Mouse (Mus musculus): ENCODE measurements around the gene Pcdh9.
A peak's percentile ranks its signal among the peaks of the same experiment; 100 is the strongest.

Gene Pcdh9

GRCm38 (mm10) chr14:93890519-93891370 is at the start of gene Pcdh9:
Pcdh9 (minus strand) TSS chr14:93890679.
- peak; percentile 90 for DNase-seq

DNA sequence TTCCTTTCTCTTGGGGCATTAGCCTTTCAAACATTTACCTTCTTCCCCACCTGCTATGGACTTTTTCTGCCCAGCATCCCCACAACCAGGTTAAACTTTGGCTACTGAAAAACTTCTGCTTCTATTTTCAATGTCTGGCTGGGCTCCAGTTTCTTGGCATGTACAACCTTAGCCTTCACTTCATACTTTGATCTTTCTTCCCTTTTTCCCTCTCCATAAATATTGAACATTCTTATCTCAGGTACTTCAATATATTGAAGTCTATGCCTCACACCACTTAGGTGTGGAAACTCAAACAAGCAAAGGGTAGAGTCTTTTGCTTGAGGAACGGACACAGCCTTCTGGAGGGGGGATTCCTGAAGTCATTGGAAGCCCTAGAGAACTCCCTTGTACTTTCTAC is 16.4 kb upstream of the Pcdh9 start:
- DNase-seq = no peak

- no peak for DNase-seq
These were observed 8.1 kb upstream of the Pcdh9 start for GRCm38 (mm10) chr14:93898533-93898932.

DNA sequence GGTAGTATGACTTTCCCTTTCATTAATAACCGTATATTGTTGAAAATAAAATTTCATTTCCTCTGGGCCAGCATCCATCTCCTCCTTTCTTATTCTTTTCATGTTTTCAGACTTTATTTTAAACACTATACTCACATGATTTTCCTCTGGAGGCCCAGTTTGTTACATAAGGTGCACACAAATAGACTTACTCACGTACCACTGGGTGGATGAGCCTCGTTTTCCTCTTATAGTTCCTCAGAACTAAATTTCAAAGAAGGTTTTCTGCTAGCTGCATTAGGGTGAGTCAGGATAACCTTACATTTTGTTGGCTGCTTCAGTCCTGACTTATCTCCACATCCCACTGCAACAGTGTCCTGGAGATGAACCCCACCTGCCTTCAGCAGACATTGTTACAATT is 4.7 kb upstream of the Pcdh9 start:
- no peak for DNase-seq

- peak; percentile 9 for DNase-seq
These were observed 880 bp upstream of the Pcdh9 start for GRCm38 (mm10) chr14:93891371-93891746.

DNA sequence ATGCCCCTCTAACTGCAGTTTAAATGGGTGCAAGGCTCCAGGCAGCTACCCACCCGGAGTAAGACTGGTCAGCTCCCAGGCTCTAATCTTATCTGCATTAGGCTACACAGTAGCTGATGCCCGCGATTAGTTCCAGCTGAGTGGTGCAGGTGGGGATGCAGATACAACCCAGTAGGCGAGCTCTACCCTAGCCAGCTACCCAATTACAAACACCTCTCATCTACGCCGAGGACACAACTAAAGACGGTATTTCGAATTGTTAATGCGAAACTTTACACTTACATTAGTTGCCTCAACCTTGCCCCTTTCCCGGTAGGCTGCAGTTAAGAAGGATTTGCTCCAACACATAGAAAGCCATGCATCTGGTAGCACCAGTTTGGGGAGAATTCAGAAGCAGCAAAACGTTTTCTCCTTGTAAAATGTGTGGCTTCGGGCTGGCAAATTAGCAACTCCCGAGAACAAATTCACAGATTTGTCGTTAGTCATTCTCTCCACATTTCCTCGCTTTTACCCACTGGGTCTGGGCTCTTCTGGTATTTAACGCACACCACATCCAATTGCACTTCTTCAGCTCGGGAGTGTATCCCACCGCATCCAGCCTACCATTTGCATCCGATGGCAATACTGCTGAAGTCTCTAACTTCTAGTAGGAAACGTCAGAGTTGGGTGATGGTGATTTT is 500 bp downstream of the Pcdh9 start:
- DNase-seq = no peak

DNA sequence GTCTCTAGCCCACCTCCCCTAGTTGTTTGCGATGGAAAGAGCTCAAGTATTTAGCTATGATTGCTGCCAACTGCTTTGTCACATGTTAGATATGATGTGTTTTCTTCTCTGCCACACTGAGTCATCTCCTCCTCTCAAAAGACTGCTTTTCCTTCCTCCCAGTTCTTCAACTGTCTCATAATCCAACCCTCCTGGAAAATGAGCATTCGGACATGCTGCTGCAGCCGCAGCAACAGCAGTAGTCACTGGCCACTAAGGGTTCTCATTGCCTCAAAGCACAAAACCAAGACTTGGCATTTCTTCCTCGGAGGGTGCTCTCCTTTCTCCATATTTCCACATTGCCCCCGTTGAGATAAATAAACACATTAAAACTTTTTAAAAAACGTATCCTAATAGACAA is 1.2 kb downstream of the Pcdh9 start:
- no peak for DNase-seq

GRCm38 (mm10) chr14:93888346-93888745 is 2.1 kb downstream of the Pcdh9 start:
- DNase-seq = no peak

DNA sequence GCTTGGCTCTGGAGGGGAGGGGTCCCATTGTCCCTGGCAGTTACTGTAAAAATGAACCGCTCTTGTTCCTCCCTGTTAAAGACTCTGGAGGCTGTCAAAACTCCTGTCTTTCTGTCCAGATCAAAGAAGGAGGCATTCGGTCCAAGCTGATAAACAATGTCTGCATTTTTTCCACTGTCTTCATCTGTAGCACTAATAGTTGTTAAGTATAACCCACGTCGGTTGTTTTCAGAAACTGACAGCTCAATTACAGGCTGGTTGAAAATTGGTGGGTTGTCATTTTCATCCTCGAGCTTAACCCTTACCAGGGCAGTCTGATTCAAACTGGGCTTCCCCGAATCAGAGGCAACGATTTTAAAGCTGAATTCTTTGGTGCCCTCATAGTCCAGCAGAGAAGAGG is 3.4 kb downstream of the Pcdh9 start:
- no peak for DNase-seq

DNA sequence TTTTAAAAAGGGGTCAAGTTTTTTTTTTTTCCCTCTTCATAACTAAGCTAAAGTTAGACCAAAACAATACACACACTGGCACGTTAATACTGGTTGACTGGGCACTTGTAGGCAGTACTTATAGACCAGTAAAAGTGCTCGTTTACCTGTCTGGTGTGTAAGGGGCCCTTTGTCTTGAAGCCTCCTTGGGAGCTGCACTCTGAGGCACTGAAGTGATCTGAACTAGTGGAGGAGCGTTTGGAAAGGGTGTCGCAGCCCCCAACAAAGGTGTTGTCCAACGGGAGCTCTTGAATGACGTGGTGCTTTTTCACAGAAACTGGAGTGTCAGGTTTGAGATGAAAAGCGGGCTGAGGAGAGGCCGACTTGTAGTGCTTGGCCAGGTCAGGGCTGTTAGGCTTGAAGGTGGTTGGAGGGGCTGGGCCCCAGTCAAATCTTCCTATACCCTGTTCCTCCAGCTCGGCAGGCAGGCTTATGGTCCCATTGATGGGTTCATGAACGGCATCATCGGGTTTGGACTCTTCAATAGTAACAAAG is 4.9 kb downstream of the Pcdh9 start:
- no peak for DNase-seq

- DNase-seq = peak; percentile 72
These were observed 6.0 kb downstream of the Pcdh9 start for GRCm38 (mm10) chr14:93884467-93884866.

- no peak for DNase-seq
These were observed 10.4 kb downstream of the Pcdh9 start for GRCm38 (mm10) chr14:93880071-93880470.

- DNase-seq = no peak
These were observed 14.5 kb downstream of the Pcdh9 start for GRCm38 (mm10) chr14:93875968-93876367.

GRCm38 (mm10) chr14:93868211-93868610 is 22.3 kb downstream of the Pcdh9 start:
- DNase-seq = no peak

GRCm38 (mm10) chr14:93858069-93858468 is 32.4 kb downstream of the Pcdh9 start:
- no peak for DNase-seq

- no peak for DNase-seq
These were observed 44.3 kb downstream of the Pcdh9 start for GRCm38 (mm10) chr14:93846091-93846677.

GRCm38 (mm10) chr14:93842686-93843288 is 47.7 kb downstream of the Pcdh9 start:
- no peak for DNase-seq

DNA sequence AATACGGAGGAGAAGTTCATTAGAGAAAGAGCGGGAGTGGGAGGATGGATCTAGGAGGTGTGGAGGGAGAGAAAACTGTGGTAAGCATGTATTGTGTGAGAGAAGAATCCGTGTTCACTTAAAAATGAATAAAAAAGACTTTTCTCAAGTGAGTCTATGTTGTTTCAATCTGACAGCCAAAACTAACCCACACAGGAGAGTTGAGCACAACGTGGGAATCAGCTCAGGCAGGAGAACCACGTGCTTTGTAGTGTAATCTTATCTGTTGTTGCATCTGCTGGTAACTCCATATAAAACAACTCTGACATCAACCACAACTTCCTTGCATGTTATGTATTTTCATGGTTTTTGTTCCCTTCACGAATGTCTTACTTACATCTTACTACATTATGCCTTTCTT is 58.0 kb downstream of the Pcdh9 start:
- no peak for DNase-seq

DNA sequence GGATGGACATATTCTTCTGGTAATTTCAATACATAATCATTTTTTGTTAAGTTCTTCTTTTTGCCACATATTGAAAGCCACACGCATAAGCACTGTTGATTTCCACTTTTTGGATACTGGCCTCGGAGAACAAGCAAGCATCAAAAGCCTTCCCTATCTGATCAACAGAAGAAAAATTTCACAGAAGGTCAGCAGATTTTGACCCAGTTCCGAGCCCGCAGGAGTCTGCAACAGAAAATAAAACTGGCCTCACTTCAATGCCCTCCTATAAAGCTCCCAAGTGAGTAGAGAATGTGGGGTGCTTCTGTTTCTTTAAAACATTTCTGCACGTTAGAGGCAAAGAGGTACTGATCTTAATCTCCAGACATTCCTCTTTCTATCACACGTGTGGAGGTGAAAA is 63.3 kb downstream of the Pcdh9 start:
- no peak for DNase-seq

- no peak for DNase-seq
These were observed 64.4 kb downstream of the Pcdh9 start for GRCm38 (mm10) chr14:93826042-93826462.

- no peak for DNase-seq
These were observed 71.6 kb downstream of the Pcdh9 start for GRCm38 (mm10) chr14:93818845-93819244.

DNA sequence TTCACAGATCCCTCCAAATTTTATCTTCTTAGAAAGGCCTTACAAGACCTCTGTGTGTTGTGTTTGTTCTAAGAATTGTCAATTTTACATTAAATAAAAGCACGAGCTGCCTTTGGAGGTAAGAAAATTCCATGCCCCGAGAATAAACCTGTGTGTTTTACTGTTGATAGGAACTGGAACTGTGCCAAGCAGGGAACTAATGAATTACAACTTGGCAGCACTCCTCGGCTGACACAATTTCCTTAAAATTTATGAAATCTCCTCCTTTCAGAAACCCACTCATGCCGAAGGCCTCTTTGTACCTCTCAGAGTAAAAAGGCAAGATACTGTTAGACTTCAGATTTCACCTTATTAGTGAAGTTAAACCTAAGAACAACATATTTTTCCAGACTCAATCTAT is 72.9 kb downstream of the Pcdh9 start:
- no peak for DNase-seq

DNA sequence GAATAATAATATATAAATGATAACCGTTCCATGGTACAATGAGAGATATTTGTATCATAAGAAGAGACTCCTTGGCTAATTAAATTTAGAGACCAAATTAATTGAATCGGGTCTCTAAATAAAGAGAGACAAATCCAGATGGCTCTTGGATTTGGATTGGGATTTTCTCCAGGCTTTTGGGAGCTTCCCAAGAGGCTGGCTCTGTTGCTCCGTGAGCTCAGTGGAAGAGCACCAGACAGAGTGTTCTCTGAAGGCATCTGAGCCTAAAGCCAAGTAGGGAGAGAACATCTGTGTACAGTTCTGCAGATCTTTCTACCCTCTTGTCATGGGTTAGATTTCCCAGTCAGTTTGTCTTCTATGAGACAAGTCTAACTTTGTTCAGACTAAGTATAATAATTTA is 95.9 kb downstream of the Pcdh9 start:
- no peak for DNase-seq

Data from kidney, postnatal 10 days (tissue).